Mouse (Mus musculus) liver, embryonic 14.5 days (tissue): ENCODE data around the gene Itgbl1. TPM values are rescaled to one million over a fixed set of nuclear protein-coding genes. Genes with fewer than 3 reads are reported as not detected.

ENCODE experiments used
- ATAC-seq: fragments of 200-750 bp; cut with Nextera tagmentation; 2 replicates; pipeline ENCODE4 v1.8.0; 2017; ENCODE audit warnings: moderate number of reproducible peaks, mild to moderate bottlenecking, moderate library complexity; ENCODE audit not compliant: insufficient read depth
- DNase-seq, 3 experiments: peaks; one replicate each; pipeline ENCODE4 v3.0.0-alpha.2; 2012 to 2013; ENCODE audit warnings: low read depth in 3 of 3, low spot score in 3 of 3
- H3K27ac ChIP-seq: fragments of 300-500 bp; sonication (generic); 2 replicates; pipeline ENCODE4 v1.5.1; 2014; ENCODE audit warnings: moderate library complexity, mild to moderate bottlenecking, control low read depth, inconsistent platforms
- H3K27me3 ChIP-seq: fragments of 300-500 bp; sonication (generic); 2 replicates; pipeline ENCODE4 v1.6.1; 2014; ENCODE audit warnings: mild to moderate bottlenecking, low read length, moderate library complexity; ENCODE audit not compliant: control insufficient read depth, insufficient read depth
- H3K36me3 ChIP-seq: fragments of 300-500 bp; sonication (generic); replicated peaks from 2 replicates; pipeline ENCODE4 v1.6.1; 2014; ENCODE audit warnings: low read depth; ENCODE audit not compliant: control insufficient read depth, insufficient read depth
- H3K4me1 ChIP-seq, 2 experiments: fragments of 200-500 bp in 1 of 2; fragments of 300-500 bp in 1 of 2; sonication (generic) in 1 of 2; replicated peaks; 2 replicates each; pipeline ENCODE4 v1.6.1; 2012 to 2014; ENCODE audit warnings: antibody characterized with exemption in 1 of 2, inconsistent platforms in 1 of 2, low read length in 1 of 2; ENCODE audit not compliant: control insufficient read depth in 2 of 2, insufficient read depth in 2 of 2
- H3K4me2 ChIP-seq: fragments of 300-500 bp; sonication (generic); 2 replicates; pipeline ENCODE4 v1.6.1; 2014; ENCODE audit warnings: low read depth, mild to moderate bottlenecking, control low read depth, moderate library complexity
- H3K4me3 ChIP-seq, 2 experiments: fragments of 200-500 bp in 1 of 2; fragments of 300-500 bp in 1 of 2; sonication (generic) in 1 of 2; 2 replicates each; pipeline ENCODE4 v1.5.1; 2012 to 2014; ENCODE audit warnings: low read depth in 2 of 2, low read length in 2 of 2, mild to moderate bottlenecking in 2 of 2, control low read depth in 1 of 2, inconsistent platforms in 1 of 2, moderate library complexity in 1 of 2; ENCODE audit not compliant: insufficient read depth in 1 of 2
- H3K9ac ChIP-seq: fragments of 300-500 bp; sonication (generic); replicated peaks from 2 replicates; pipeline ENCODE4 v1.6.1; 2014; ENCODE audit warnings: mild to moderate bottlenecking, control low read depth, moderate library complexity
- H3K9me3 ChIP-seq: fragments of 300-500 bp; sonication (generic); 2 replicates; pipeline ENCODE4 v1.6.1; 2016; ENCODE audit warnings: low read length, mixed read lengths; ENCODE audit not compliant: control insufficient read depth
- CTCF ChIP-seq: IDR thresholded peaks from 2 replicates; pipeline ENCODE4 v1.5.1; 2016; ENCODE audit warnings: antibody characterized with exemption, low read depth, control low read depth
- EP300 ChIP-seq: IDR thresholded peaks from 2 replicates; pipeline ENCODE4 v1.6.1; 2016; ENCODE audit warnings: antibody characterized with exemption, low read depth
- WGBS: fragments of 180-500 bp; shearing (Covaris S2); extraction: QIAGEN DNeasy Blood & Tissue Kit; methylation state at CpG from one replicate; pipeline ENCODE4 v1.1.7; 2014; ENCODE audit not compliant: insufficient replicate concordance; 5-methylcytosine and 5-hydroxymethylcytosine counted together
- polyA plus RNA-seq, 2 experiments: library from polyadenylated mRNA; depleted of rRNA in 1 of 2; stranded (reverse) in 1 of 2; unstranded in 1 of 2; fragments of >200 nt; fragmentation: Nextera tagmentation in 1 of 2; extraction: Ambion mirVana in 1 of 2; gene quantifications; 2 replicates each; pipeline versions ENCODE4 v1.2.1 to v1.2.3; 2012 to 2014

The Itgbl1 gene
- polyA plus RNA-seq, 2 experiments: 0.01 TPM; not detected in 1

DNA sequence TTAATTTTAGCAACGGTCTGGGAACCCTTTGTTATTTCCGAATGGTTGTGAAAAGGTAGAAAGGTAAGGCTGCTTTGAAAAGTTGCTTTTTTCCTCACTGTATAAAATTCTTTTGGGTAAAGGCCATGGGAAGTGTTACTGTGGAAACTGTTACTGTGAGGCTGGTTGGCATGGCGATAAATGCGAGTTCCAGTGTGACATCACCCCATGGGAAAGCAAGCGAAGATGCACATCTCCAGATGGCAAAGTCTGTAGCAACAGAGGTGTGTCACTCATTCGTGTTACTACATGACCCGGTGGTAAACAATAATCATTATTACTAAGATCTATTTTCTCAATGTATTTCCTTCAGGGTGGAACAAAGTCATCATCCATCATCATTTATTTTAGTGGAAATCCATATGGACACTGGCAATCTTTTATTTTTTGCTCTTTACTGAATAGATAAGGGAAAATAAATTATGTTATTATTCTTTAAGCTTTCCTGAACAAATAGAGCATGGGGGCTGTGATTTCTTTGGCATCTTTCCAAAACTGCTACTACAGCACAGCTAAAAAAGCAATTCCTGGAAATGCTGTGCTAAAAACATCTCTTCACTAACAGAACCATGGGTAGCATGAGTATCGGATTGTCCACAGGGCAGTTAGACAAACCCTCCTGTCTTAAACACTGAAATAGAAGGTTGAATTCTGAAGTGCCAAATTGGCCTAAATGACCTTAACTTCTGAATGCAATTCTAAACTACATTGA is 184.1 kb downstream of the Itgbl1 start:
- Histone ChIP-seq H3K4me1 (no peaks in the 10 kb centered on the region), H3K9ac (no peak overlapping the region), H3K27me3 (no peaks in the 10 kb centered on the region), H3K4me3 (no peak overlapping the region), H3K9me3 (no peaks in the 10 kb centered on the region), H3K4me2 (no peak overlapping the region), H3K27ac (no peak overlapping the region), H3K36me3 (no peaks in the 10 kb centered on the region)
- no peak for TF ChIP-seq EP300
- TF ChIP-seq CTCF: no peak
- WGBS: 59% methylated on average over 8 of the region's 8 CpGs
- DNase-seq: no peak
- ATAC-seq: no peak

DNA sequence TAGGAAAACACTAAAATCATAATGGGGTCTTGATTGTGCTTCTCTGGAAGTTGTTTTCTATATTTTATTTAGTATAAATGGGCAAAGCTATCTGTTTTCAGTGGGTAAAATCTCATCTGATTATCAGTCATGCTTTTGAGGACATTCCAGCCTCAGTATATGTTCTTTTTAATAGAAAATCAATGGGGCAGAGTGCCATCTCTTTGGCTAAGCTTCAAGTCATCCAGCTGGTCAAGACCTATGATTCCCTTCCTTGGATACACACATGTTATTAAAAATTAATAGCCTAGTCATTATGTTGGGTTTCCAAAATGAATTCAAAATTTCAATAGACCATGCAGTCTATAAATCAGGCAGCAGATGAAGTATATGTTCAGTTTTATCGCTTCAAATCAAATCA is 204.8 kb downstream of the Itgbl1 start:
- H3K36me3 ChIP-seq: no peaks in the 10 kb centered on the region
- no peak overlapping the region for H3K9ac ChIP-seq
- no peak overlapping the region for H3K27ac ChIP-seq
- WGBS: 62% methylated on average over 1 of the region's 1 CpGs
- H3K4me2 ChIP-seq: no peak overlapping the region
- H3K4me1 ChIP-seq: no peaks in the 10 kb centered on the region
- H3K4me3 ChIP-seq: no peak overlapping the region
- H3K9me3 ChIP-seq: no peaks in the 10 kb centered on the region
- no peak for DNase-seq
- TF ChIP-seq EP300 (no peak), CTCF (no peak)
- ATAC-seq: no peak
- no peaks in the 10 kb centered on the region for H3K27me3 ChIP-seq

DNA sequence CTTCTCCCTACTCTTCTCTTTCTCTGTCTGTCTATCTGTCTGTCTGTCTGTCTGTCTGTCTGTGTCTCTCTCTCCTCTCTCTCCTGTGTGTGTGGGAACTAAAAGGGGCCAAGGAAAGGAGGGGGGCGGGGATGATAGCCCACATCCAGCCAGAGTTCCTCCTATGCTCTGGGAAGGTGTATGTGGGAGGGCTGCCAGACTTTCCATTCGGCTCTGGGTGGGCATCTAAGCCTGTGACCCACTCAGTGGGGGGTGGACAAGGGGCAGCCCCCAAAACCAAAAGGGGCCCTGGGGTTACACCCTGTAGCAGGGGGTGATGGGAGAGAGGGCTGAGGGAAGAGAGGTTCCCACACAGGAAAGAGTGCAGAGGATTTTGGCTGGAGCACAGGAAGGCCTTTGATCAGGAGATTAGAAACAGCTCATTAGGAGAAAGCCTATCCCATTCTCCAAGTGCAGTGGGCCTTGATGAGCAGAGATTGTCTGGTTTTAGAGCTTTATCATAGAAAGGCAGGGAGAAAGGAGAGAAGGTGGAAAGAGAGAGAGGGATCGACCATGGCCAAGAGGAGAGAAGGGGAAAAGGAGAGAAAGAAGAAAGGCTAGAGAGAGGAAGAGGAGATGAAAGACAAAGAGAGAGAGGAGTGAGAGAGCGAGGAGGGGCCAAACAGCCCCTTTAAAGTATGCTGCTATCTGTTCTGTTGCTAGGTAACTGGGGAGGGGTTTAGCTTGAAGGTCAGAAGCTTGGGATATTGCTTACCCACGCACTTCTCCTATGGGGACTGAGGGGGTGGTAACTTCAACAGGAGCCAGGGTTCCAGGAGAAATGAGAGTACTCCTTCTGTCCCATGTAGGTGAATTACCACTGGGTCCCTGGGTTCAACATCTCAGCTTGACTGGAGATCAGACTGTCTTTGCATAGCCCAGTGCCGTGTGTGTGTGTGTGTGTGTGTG is 206.3 kb downstream of the Itgbl1 start:
- Histone ChIP-seq H3K4me1 (no peaks in the 10 kb centered on the region), H3K36me3 (no peaks in the 10 kb centered on the region), H3K4me3 (no peak overlapping the region), H3K27ac (no peak overlapping the region), H3K27me3 (no peaks in the 10 kb centered on the region), H3K9me3 (no peaks in the 10 kb centered on the region), H3K4me2 (no peak overlapping the region), H3K9ac (no peak overlapping the region)
- DNase-seq (no peak), ATAC-seq (no peak)
- WGBS: 29% methylated on average over 6 of the region's 6 CpGs
- TF ChIP-seq EP300: no peak
- TF ChIP-seq CTCF: no peak

DNA sequence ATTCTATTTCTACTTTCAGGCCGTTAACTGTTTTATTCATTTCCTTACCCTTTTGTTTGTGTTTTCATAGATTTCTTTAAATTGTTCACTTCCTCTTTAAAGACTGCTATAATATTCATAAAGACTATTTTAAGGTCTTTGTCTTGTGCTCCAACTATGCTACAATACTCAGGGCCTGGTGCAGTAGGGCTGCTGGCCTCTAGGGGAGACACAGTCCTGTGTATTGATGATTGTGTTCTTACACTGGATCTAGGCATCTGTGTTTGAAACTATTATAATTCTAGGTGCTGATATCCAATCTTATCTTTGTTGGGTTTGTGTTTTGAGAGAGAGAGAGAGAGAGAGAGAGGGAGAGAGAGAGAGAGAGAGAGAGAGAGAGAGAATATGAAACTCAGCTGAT is 268.1 kb downstream of the Itgbl1 start:
- DNase-seq (no peak), ATAC-seq (no peak)
- WGBS: 53% methylated on average over 1 of the region's 1 CpGs
- H3K4me3 ChIP-seq: no peak overlapping the region
- no peak overlapping the region for H3K27ac ChIP-seq
- H3K27me3 ChIP-seq: no peaks in the 10 kb centered on the region
- no peak for TF ChIP-seq EP300
- no peak for TF ChIP-seq CTCF
- H3K4me2 ChIP-seq: no peak overlapping the region
- no peaks in the 10 kb centered on the region for H3K9me3 ChIP-seq
- no peaks in the 10 kb centered on the region for H3K4me1 ChIP-seq
- H3K9ac ChIP-seq: no peak overlapping the region
- no peaks in the 10 kb centered on the region for H3K36me3 ChIP-seq

DNA sequence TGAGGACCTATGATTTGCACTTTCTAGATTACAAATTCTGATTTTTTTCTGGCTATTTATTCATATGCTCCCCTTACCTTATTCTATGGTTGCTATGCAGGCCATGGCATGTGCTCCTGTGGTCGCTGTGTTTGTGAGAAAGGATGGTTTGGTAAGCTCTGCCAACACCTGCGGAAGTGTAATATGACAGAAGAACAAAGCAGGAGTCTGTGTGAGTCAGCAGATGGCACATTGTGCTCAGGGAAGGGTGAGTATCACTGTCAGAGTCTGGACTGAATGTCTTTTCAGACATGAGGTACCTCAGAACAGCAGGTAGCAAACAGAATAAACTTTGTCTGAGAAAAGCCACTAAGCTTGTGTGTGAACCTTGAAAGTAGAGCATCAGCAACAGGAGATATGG is 306.8 kb downstream of the Itgbl1 start:
- no peak for DNase-seq
- WGBS: 49% methylated on average over 2 of the region's 2 CpGs
- Histone ChIP-seq H3K4me1 (no peaks in the 10 kb centered on the region), H3K4me3 (no peak overlapping the region), H3K27ac (no peak overlapping the region), H3K9me3 (no peaks in the 10 kb centered on the region), H3K27me3 (no peaks in the 10 kb centered on the region), H3K9ac (no peak overlapping the region), H3K36me3 (no peaks in the 10 kb centered on the region), H3K4me2 (no peak overlapping the region)
- no peak for TF ChIP-seq CTCF
- TF ChIP-seq EP300: no peak
- ATAC-seq: no peak
